In genomic region chr11:7160637-7161101, GRCm38 (mm10) we compare ENCODE assay signal across 10 mouse cellular contexts. TPM values are rescaled to one million over a fixed set of nuclear protein-coding genes. Genes with fewer than 3 reads are reported as not detected.
DNase-seq lines count a peak whose midpoint lies in the region; ATAC-seq and TF ChIP-seq lines count a peak whose summit lies in the region.
"Had no signal": no experiment of that assay in that cellular context is flagged by ENCODE, and none has a peak within 500 bp of the region (broad histone marks: within the 10 kb centered on the region; RNA-seq: fewer than 3 reads in every experiment).

No protein-coding gene starts in this region.

- 25% methylated on average over 4 of the region's 4 CpGs for WGBS in lung, embryonic 14.5 days
- WGBS in forebrain, embryonic 14.5 days, result 44% methylated on average over 4 of the region's 4 CpGs
- WGBS in liver, embryonic 12.5 days (ENCODE audit: insufficient replicate concordance), result 45% methylated on average over 4 of the region's 4 CpGs

- H3K4me3 ChIP-seq in lung, embryonic 14.5 days (ENCODE audit: low read depth, low read length), result no peak overlapping the region
- no peak overlapping the region for H3K4me3 ChIP-seq in forebrain, embryonic 14.5 days (ENCODE audit: low read depth, low read length)
- H3K4me3 ChIP-seq in liver, embryonic 12.5 days, result no peak overlapping the region
- H3K4me3 ChIP-seq: erythroblast, embryonic 14.5 days; limb, embryonic 12.5 days had no signal

- TF ChIP-seq CTCF in lung, embryonic 14.5 days (IDR thresholded peaks at IDR 0.05; ENCODE audit: low read depth), result no peak

- H3K4me1 ChIP-seq in lung, embryonic 14.5 days (ENCODE audit: insufficient read depth), result no peaks in the 10 kb centered on the region
- H3K4me1 ChIP-seq in forebrain, embryonic 14.5 days (ENCODE audit: control insufficient read depth, insufficient read depth, low read length), result no peaks in the 10 kb centered on the region
- peaks cover 17% of the 10 kb centered on the region for H3K4me1 ChIP-seq in liver, embryonic 12.5 days

- no peak overlapping the region for H3K9ac ChIP-seq in lung, embryonic 14.5 days
- no peak overlapping the region for H3K9ac ChIP-seq in forebrain, embryonic 14.5 days (ENCODE audit: low read length)
- H3K9ac ChIP-seq in liver, embryonic 12.5 days, result no peak overlapping the region
- H3K9ac ChIP-seq: limb, embryonic 12.5 days had no signal

- H3K27me3 ChIP-seq in lung, embryonic 14.5 days (ENCODE audit: insufficient read depth, low read length), result no peaks in the 10 kb centered on the region
- no peaks in the 10 kb centered on the region for H3K27me3 ChIP-seq in forebrain, embryonic 14.5 days (replicated peaks; ENCODE audit: control insufficient read depth, insufficient read depth, low read length)
- no peaks in the 10 kb centered on the region for H3K27me3 ChIP-seq in liver, embryonic 12.5 days (replicated peaks)
- H3K27me3 ChIP-seq: limb, embryonic 12.5 days had no signal

- peak overlapping the region; percentile 65; the same call in 1 of the 2 replicates for H3K27ac ChIP-seq in lung, embryonic 14.5 days (ENCODE audit: low read depth)
- no peak overlapping the region for H3K27ac ChIP-seq in forebrain, embryonic 14.5 days (ENCODE audit: low read depth, low read length)
- H3K27ac ChIP-seq in liver, embryonic 12.5 days, result peak overlapping the region; percentile 64
- H3K27ac ChIP-seq: limb, embryonic 12.5 days had no signal

- no peak overlapping the region for H3K4me2 ChIP-seq in lung, embryonic 14.5 days
- no peak overlapping the region for H3K4me2 ChIP-seq in forebrain, embryonic 14.5 days (ENCODE audit: low read length)
- H3K4me2 ChIP-seq in liver, embryonic 12.5 days, result no peak overlapping the region
- H3K4me2 ChIP-seq: limb, embryonic 12.5 days had no signal

- no peaks in the 10 kb centered on the region for H3K36me3 ChIP-seq in lung, embryonic 14.5 days (ENCODE audit: insufficient read depth)
- no peaks in the 10 kb centered on the region for H3K36me3 ChIP-seq in forebrain, embryonic 14.5 days (ENCODE audit: control insufficient read depth, insufficient read depth, low read length)
- H3K36me3 ChIP-seq in liver, embryonic 12.5 days, result no peaks in the 10 kb centered on the region
- H3K36me3 ChIP-seq: limb, embryonic 12.5 days had no signal

- H3K9me3 ChIP-seq in lung, embryonic 14.5 days (ENCODE audit: low read depth, low read length), result no peaks in the 10 kb centered on the region
- no peaks in the 10 kb centered on the region for H3K9me3 ChIP-seq in forebrain, embryonic 14.5 days (replicated peaks; ENCODE audit: control insufficient read depth, low read length)
- H3K9me3 ChIP-seq in liver, embryonic 12.5 days (replicated peaks), result no peaks in the 10 kb centered on the region
- H3K9me3 ChIP-seq: limb, embryonic 12.5 days had no signal

- peak; percentile 63 for DNase-seq in lung, embryonic 14.5 days
- no peak for DNase-seq in lung, postnatal 36 days
- DNase-seq in forebrain, embryonic 14.5 days (ENCODE audit: low spot score), result peak; percentile 38
- peak; percentile 67 for DNase-seq in thymus, postnatal 14 days
- no peak for DNase-seq in ovary, postnatal 36 days (ENCODE audit: low spot score)
- DNase-seq in right cerebral cortex, postnatal 10 days (ENCODE audit: low spot score in 2 of 2), result no peak
- DNase-seq in cerebellum, adult 18-20 months, result no peak

- peak; percentile 62; the same call in 1 of the 2 replicates for ATAC-seq in lung, embryonic 14.5 days (ENCODE audit: insufficient read depth)
- peak; percentile 56; the same call in 1 of the 2 replicates for ATAC-seq in forebrain, embryonic 14.5 days
- peak; percentile 52 for ATAC-seq in liver, embryonic 12.5 days

RNA-seq across cellular contexts. Expression of gene Gm11985, which starts 27.7 kb away (rescaled TPM):
- polyA plus RNA-seq in lung, embryonic 14.5 days (2014; fragmentation: Nextera tagmentation; extraction: Ambion mirVana), result not detected in 2 replicates
- polyA plus RNA-seq in forebrain, embryonic 14.5 days (2014; fragmentation: Nextera tagmentation; extraction: Ambion mirVana), result not detected in 2 replicates
- not detected in 2 replicates for polyA plus RNA-seq in liver, embryonic 12.5 days (2016; fragmentation: Nextera tagmentation; extraction: Ambion mirVana)
- polyA plus RNA-seq: erythroblast, embryonic 14.5 days; limb, embryonic 12.5 days had no signal

RNA-seq across cellular contexts. Expression of gene Igfbp1, which starts 36.9 kb away (rescaled TPM):
- 0.12 and 0.41 TPM in 2 replicates for polyA plus RNA-seq in lung, embryonic 14.5 days (2014; fragmentation: Nextera tagmentation; extraction: Ambion mirVana)
- polyA plus RNA-seq in forebrain, embryonic 14.5 days (2014; fragmentation: Nextera tagmentation; extraction: Ambion mirVana), result 0.14 and 0.19 TPM in 2 replicates
- 39.5 and 41.4 TPM in 2 replicates for polyA plus RNA-seq in liver, embryonic 12.5 days (2016; fragmentation: Nextera tagmentation; extraction: Ambion mirVana)

RNA-seq across cellular contexts. Expression of gene Igfbp3, which starts 53.1 kb away (rescaled TPM):
- 14.4 and 15.3 TPM in 2 replicates for polyA plus RNA-seq in lung, embryonic 14.5 days (2014; fragmentation: Nextera tagmentation; extraction: Ambion mirVana)
- 29.7 and 35.5 TPM in 2 replicates for polyA plus RNA-seq in forebrain, embryonic 14.5 days (2014; fragmentation: Nextera tagmentation; extraction: Ambion mirVana)
- 42.6 and 43.2 TPM in 2 replicates for polyA plus RNA-seq in liver, embryonic 12.5 days (2016; fragmentation: Nextera tagmentation; extraction: Ambion mirVana)

Comparison
In these comparisons a context has a peak if more than half of its experiments do, and no peak if none do; other contexts are left out.
1. DNase-seq: peak in lung, embryonic 14.5 days (single experiment), forebrain, embryonic 14.5 days (single experiment) and thymus, postnatal 14 days (single experiment); none in lung, postnatal 36 days (single experiment), ovary, postnatal 36 days (single experiment), right cerebral cortex, postnatal 10 days (0 of 2) and cerebellum, adult 18-20 months (0 of 2).
2. RNA of gene Igfbp1, which starts 36.9 kb away (polyA plus RNA-seq): 39.5 to 41.4 TPM in liver, embryonic 12.5 days; 0.14 to 0.19 TPM in forebrain, embryonic 14.5 days and 0.12 to 0.41 TPM in lung, embryonic 14.5 days; every median in the first group is over 10 times any median in the second.
3. Peak in every context shown above with its lines, with median percentiles within 50 percentile points of each other: ATAC-seq.